In the genomic region with DNA sequence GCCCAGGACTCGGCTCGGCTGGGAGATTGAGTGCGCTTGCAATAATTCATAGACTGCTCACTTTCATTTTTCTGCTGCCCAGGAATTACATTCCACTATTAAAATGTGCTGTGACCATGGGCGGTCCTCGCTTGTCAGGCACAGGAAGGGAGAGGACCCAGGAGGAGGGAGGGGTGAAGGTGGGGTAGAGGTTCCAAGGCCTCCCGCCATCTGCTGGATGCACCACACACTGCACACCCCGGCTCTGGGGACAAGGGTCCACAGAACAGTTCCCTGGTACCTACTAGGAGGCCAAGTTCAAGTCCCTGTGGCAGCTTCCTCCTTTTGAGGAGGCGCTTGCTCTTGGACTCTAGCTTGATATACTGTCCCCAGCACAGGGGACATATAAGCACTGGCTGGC, we compare ENCODE assay signal across 22 mouse cellular contexts.
DNase-seq lines count a peak whose midpoint lies in the region; ATAC-seq and TF ChIP-seq lines count a peak whose summit lies in the region.
"Had no signal": no experiment of that assay in that cellular context is flagged by ENCODE, and none has a peak within 500 bp of the region (broad histone marks: within the 10 kb centered on the region; RNA-seq: fewer than 3 reads in every experiment).

No protein-coding gene starts in this region.

- no peaks in the 10 kb centered on the region for H3K36me3 ChIP-seq in intestine, embryonic 15.5 days
- H3K36me3 ChIP-seq in intestine, embryonic 16.5 days (ENCODE audit: control insufficient read depth, insufficient read depth, low read length) = no peaks in the 10 kb centered on the region
- H3K36me3 ChIP-seq in intestine, postnatal 0 days (ENCODE audit: control insufficient read depth, insufficient read depth) = no peaks in the 10 kb centered on the region
- no peaks in the 10 kb centered on the region for H3K36me3 ChIP-seq in midbrain, embryonic 14.5 days (ENCODE audit: control insufficient read depth, insufficient read depth, low read length)
- H3K36me3 ChIP-seq: embryonic facial prominence, embryonic 15.5 days; forebrain, embryonic 10.5 days; heart, embryonic 12.5 days; hindbrain, embryonic 13.5 days; lung, embryonic 15.5 days; midbrain, embryonic 12.5 days had no signal

- no peaks in the 10 kb centered on the region for H3K27me3 ChIP-seq in intestine, embryonic 15.5 days (replicated peaks)
- H3K27me3 ChIP-seq in intestine, embryonic 16.5 days (replicated peaks; ENCODE audit: control insufficient read depth, insufficient read depth, low read length) = 0 out of 2 replicates have a peak, but pooled peaks cover 2% of the 10 kb centered on the region
- no peaks in the 10 kb centered on the region for H3K27me3 ChIP-seq in intestine, postnatal 0 days (replicated peaks; ENCODE audit: control insufficient read depth, insufficient read depth, low read length)
- H3K27me3 ChIP-seq in midbrain, embryonic 14.5 days (ENCODE audit: control insufficient read depth, insufficient read depth, low read length) = peaks cover 8% of the 10 kb centered on the region; the same call in 1 of the 2 replicates
- H3K27me3 ChIP-seq: lung, embryonic 15.5 days had no signal

- H3K9ac ChIP-seq in intestine, embryonic 15.5 days = no peak overlapping the region
- H3K9ac ChIP-seq in intestine, embryonic 16.5 days (ENCODE audit: low read depth, low read length) = no peak overlapping the region
- no peak overlapping the region for H3K9ac ChIP-seq in intestine, postnatal 0 days (ENCODE audit: low read depth, low read length)
- H3K9ac ChIP-seq in midbrain, embryonic 14.5 days (replicated peaks; ENCODE audit: low read length) = no peak overlapping the region
- H3K9ac ChIP-seq: embryonic facial prominence, embryonic 15.5 days; heart, embryonic 12.5 days; hindbrain, embryonic 13.5 days; lung, embryonic 15.5 days; midbrain, embryonic 12.5 days had no signal

- H3K9me3 ChIP-seq in intestine, embryonic 15.5 days = no peaks in the 10 kb centered on the region
- H3K9me3 ChIP-seq in intestine, embryonic 16.5 days (ENCODE audit: control insufficient read depth, low read length) = no peaks in the 10 kb centered on the region
- H3K9me3 ChIP-seq in intestine, postnatal 0 days (ENCODE audit: control insufficient read depth) = no peaks in the 10 kb centered on the region
- no peaks in the 10 kb centered on the region for H3K9me3 ChIP-seq in midbrain, embryonic 14.5 days (ENCODE audit: control insufficient read depth, low read length)
- H3K9me3 ChIP-seq: embryonic facial prominence, embryonic 15.5 days; forebrain, embryonic 10.5 days; heart, embryonic 12.5 days; hindbrain, embryonic 13.5 days; lung, embryonic 15.5 days; midbrain, embryonic 12.5 days had no signal

- no peaks in the 10 kb centered on the region for H3K4me1 ChIP-seq in intestine, embryonic 15.5 days (replicated peaks)
- H3K4me1 ChIP-seq in intestine, embryonic 16.5 days (ENCODE audit: control insufficient read depth, insufficient read depth, low read length) = no peaks in the 10 kb centered on the region
- no peaks in the 10 kb centered on the region for H3K4me1 ChIP-seq in lung, adult 2 months (ENCODE audit: control insufficient read depth, insufficient read depth, low read length)
- no peaks in the 10 kb centered on the region for H3K4me1 ChIP-seq in intestine, postnatal 0 days (replicated peaks; ENCODE audit: control insufficient read depth, insufficient read depth, low read length)
- H3K4me1 ChIP-seq in midbrain, embryonic 14.5 days (ENCODE audit: control insufficient read depth, insufficient read depth, low read length) = peaks cover 8% of the 10 kb centered on the region
- H3K4me1 ChIP-seq: heart, embryonic 12.5 days; lung, embryonic 15.5 days had no signal

- no peak for TF ChIP-seq POLR2A in lung, adult 2 months (IDR thresholded peaks at IDR 0.05; ENCODE audit: borderline replicate concordance, extremely low read depth, low read depth, low read length)

- peak overlapping the region; percentile 31; the same call in 1 of the 2 replicates for H3K4me2 ChIP-seq in intestine, embryonic 15.5 days (replicated peaks)
- H3K4me2 ChIP-seq in intestine, embryonic 16.5 days (ENCODE audit: low read depth, low read length) = no peak overlapping the region
- no peak overlapping the region for H3K4me2 ChIP-seq in intestine, postnatal 0 days (replicated peaks; ENCODE audit: low read depth)
- H3K4me2 ChIP-seq in midbrain, embryonic 14.5 days (ENCODE audit: low read length) = no peak overlapping the region
- H3K4me2 ChIP-seq: embryonic facial prominence, embryonic 15.5 days; heart, embryonic 12.5 days; hindbrain, embryonic 13.5 days; liver, embryonic 11.5 days; lung, embryonic 15.5 days; midbrain, embryonic 12.5 days had no signal

- no peak for TF ChIP-seq CTCF in lung, adult 2 months (IDR thresholded peaks at IDR 0.05; ENCODE audit: insufficient read depth, low read length)
- peak; percentile 38 for TF ChIP-seq CTCF in intestine, postnatal 0 days (IDR thresholded peaks at IDR 0.05; ENCODE audit: low read depth)

- WGBS in intestine, embryonic 15.5 days = 42% methylated on average over 8 of the region's 8 CpGs
- 50% methylated on average over 8 of the region's 8 CpGs for WGBS in intestine, embryonic 16.5 days
- WGBS in lung, adult 2 months = 59% methylated on average over 8 of the region's 8 CpGs
- WGBS in intestine, postnatal 0 days = 49% methylated on average over 8 of the region's 8 CpGs
- WGBS in midbrain, embryonic 14.5 days = 70% methylated on average over 8 of the region's 8 CpGs

- peak; percentile 8 for DNase-seq in lung, postnatal 10 days
- no peak for DNase-seq in lung, adult 2 months
- DNase-seq in R1 (ENCODE audit: low read depth, low spot score) = peak; percentile 62
- no peak for DNase-seq in midbrain, embryonic 14.5 days
- DNase-seq: cerebellum, adult 18-20 months; cerebellum, postnatal 36 days; gastrocnemius, adult 2 months; kidney, adult 11 months; kidney, postnatal 25 days; left cerebral cortex, postnatal 4 days had no signal

- no peak for ATAC-seq in intestine, embryonic 15.5 days
- no peak for ATAC-seq in intestine, embryonic 16.5 days
- no peak for ATAC-seq in intestine, postnatal 0 days
- ATAC-seq in midbrain, embryonic 14.5 days (ENCODE audit: low FRiP score, low TSS enrichment) = no peak

- H3K27ac ChIP-seq in intestine, embryonic 15.5 days = no peak overlapping the region
- H3K27ac ChIP-seq in intestine, embryonic 16.5 days (ENCODE audit: low read length) = no peak overlapping the region
- H3K27ac ChIP-seq in intestine, postnatal 0 days (ENCODE audit: low read depth, low read length) = no peak overlapping the region
- H3K27ac ChIP-seq in midbrain, embryonic 14.5 days (replicated peaks; ENCODE audit: low read depth, low read length) = no peak overlapping the region
- H3K27ac ChIP-seq: embryonic facial prominence, embryonic 15.5 days; forebrain, embryonic 10.5 days; gastrocnemius, adult 2 months; hindbrain, embryonic 13.5 days; left cerebral cortex, adult 2 months; lung, embryonic 15.5 days; midbrain, embryonic 12.5 days had no signal

- H3K4me3 ChIP-seq in intestine, embryonic 15.5 days (replicated peaks) = no peak overlapping the region
- H3K4me3 ChIP-seq in intestine, embryonic 16.5 days (ENCODE audit: low read length) = no peak overlapping the region
- H3K4me3 ChIP-seq in lung, adult 2 months (replicated peaks; ENCODE audit: extremely low read depth, low read depth, low read length) = no peak overlapping the region
- no peak overlapping the region for H3K4me3 ChIP-seq in intestine, postnatal 0 days (ENCODE audit: low read depth, low read length)
- H3K4me3 ChIP-seq in midbrain, embryonic 14.5 days (replicated peaks; ENCODE audit: low read depth, low read length) = no peak overlapping the region
- H3K4me3 ChIP-seq: embryonic facial prominence, embryonic 15.5 days; forebrain, embryonic 10.5 days; gastrocnemius, adult 2 months; heart, embryonic 12.5 days; hindbrain, embryonic 13.5 days; left cerebral cortex, adult 2 months; lung, embryonic 15.5 days; midbrain, embryonic 12.5 days; myocyte had no signal

Comparison
In these comparisons a context has a peak if more than half of its experiments do, and no peak if none do; other contexts are left out.
1. DNase-seq: peak in lung, postnatal 10 days (single experiment) and R1 (single experiment); none in lung, adult 2 months (single experiment) and midbrain, embryonic 14.5 days (single experiment).